Mouse (Mus musculus) limb, embryonic 13.5 days (tissue): Measurements from ENCODE around the gene Trap1a. TPM values are rescaled to one million over a fixed set of nuclear protein-coding genes. Genes with fewer than 3 reads are reported as not detected.

ENCODE experiments used
- ATAC-seq: fragments of 200-750 bp; cut with Nextera tagmentation; 2 replicates; pipeline ENCODE4 v1.8.0; 2017; ENCODE audit warnings: low read depth, moderate number of reproducible peaks, moderate TSS enrichment; ENCODE audit not compliant: low FRiP score
- H3K27ac ChIP-seq: fragments of 300-500 bp; sonication (generic); 2 replicates; pipeline ENCODE4 v1.5.1; 2015; ENCODE audit warnings: inconsistent platforms, mild to moderate bottlenecking, moderate library complexity
- H3K27me3 ChIP-seq: fragments of 300-500 bp; sonication (generic); 2 replicates; pipeline ENCODE4 v1.6.1; 2015; ENCODE audit warnings: mild to moderate bottlenecking, inconsistent platforms
- H3K36me3 ChIP-seq: fragments of 300-500 bp; sonication (generic); 2 replicates; pipeline ENCODE4 v1.6.1; 2015; ENCODE audit warnings: inconsistent platforms, mild to moderate bottlenecking, moderate library complexity
- H3K4me1 ChIP-seq: fragments of 300-500 bp; sonication (generic); 2 replicates; pipeline ENCODE4 v1.6.1; 2015; ENCODE audit warnings: inconsistent platforms
- H3K4me2 ChIP-seq: fragments of 300-500 bp; sonication (generic); replicated peaks from 2 replicates; pipeline ENCODE4 v1.6.1; 2015; ENCODE audit warnings: inconsistent platforms, mild to moderate bottlenecking, moderate library complexity
- H3K4me3 ChIP-seq: fragments of 300-500 bp; sonication (generic); 2 replicates; pipeline ENCODE4 v1.5.1; 2015; ENCODE audit warnings: moderate library complexity, mild to moderate bottlenecking, inconsistent platforms
- H3K9ac ChIP-seq: fragments of 300-500 bp; sonication (generic); 2 replicates; pipeline ENCODE4 v1.6.1; 2015; ENCODE audit warnings: mild to moderate bottlenecking, inconsistent platforms
- H3K9me3 ChIP-seq: fragments of 300-500 bp; sonication (generic); 2 replicates; pipeline ENCODE4 v1.6.1; 2016; ENCODE audit warnings: inconsistent platforms
- WGBS: fragments of 180-500 bp; shearing (Covaris S2); methylation state at CpG from one replicate; pipeline ENCODE4 v1.1.7; 2015; 5-methylcytosine and 5-hydroxymethylcytosine counted together
- polyA plus RNA-seq: library from polyadenylated mRNA; unstranded; fragments of >200 nt; fragmentation: Nextera tagmentation; extraction: Ambion mirVana; gene quantifications from 2 replicates; pipeline ENCODE4 v1.2.1, GENCODE M21; 2015

The Trap1a gene
- polyA plus RNA-seq, 1 experiment from 2014 or later, result not detected

DNA sequence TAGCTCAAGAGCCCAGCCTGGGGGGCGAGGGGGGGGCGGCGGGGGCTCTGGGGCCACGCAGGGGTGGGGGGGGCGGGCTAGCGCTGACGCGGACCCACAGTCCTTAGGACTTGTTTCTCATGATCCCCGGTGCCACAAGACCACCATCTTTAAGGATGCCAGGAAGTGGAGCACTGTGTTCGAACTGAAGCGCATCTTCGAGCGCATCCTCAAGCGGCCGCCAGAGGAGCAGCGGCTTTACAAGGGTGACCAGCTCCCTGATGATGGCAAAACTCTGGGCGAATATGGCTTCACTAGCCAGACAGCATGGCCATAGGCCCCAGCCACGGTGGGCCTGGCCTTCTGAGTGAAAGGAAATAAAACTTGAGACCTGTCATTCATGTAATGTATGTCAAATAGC, 24.9 kb downstream of the Trap1a start:
- no peak for ATAC-seq
- WGBS, result 65% methylated on average over 18 of the region's 18 CpGs
- Histone ChIP-seq H3K27me3 (peaks cover 31% of the 10 kb centered on the region; the same call in 1 of the 2 replicates), H3K36me3 (no peaks in the 10 kb centered on the region), H3K27ac (no peak overlapping the region), H3K9ac (no peak overlapping the region), H3K4me1 (no peaks in the 10 kb centered on the region), H3K4me3 (no peak overlapping the region), H3K9me3 (no peaks in the 10 kb centered on the region), H3K4me2 (no peak overlapping the region)

DNA sequence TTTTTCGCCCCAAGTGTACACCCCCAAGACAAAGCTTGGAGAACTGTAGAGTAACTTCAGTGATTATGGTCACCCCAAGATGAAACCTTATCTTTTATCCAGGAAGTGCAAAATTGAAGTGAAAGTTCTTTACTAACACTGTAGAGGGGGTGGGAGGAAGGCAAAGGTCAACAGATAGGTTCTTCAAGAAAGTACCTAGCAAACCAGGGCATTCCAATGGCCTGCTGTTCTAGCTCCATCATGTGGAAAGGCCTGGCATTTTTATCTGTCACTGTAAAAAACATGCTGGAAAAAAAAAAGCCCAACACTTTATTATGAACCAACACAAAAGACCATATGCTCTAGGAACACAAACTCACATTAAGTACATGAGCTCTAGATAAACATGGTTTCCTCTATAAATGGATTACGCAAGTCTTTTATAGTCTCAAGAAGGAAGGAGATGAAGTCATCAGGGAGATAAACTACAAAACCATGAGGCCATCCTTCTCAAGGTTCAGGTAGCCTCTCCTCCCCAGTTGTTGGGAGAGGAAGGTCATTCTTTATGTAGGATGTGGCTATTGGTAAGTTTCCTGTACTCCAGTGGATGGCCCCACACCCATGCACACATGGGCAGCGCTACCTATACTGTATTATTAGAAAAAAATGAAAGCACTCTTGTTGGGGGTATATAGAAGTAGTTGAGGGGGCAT, 33.5 kb downstream of the Trap1a start:
- 84% methylated on average over 3 of the region's 3 CpGs for WGBS
- H3K27me3 ChIP-seq, result peaks cover 4% of the 10 kb centered on the region; the same call in 1 of the 2 replicates
- ATAC-seq, result no peak
- H3K4me3 ChIP-seq, result no peak overlapping the region
- no peak overlapping the region for H3K27ac ChIP-seq
- no peak overlapping the region for H3K9ac ChIP-seq
- H3K4me2 ChIP-seq, result no peak overlapping the region
- no peaks in the 10 kb centered on the region for H3K36me3 ChIP-seq
- H3K9me3 ChIP-seq, result no peaks in the 10 kb centered on the region
- no peaks in the 10 kb centered on the region for H3K4me1 ChIP-seq

DNA sequence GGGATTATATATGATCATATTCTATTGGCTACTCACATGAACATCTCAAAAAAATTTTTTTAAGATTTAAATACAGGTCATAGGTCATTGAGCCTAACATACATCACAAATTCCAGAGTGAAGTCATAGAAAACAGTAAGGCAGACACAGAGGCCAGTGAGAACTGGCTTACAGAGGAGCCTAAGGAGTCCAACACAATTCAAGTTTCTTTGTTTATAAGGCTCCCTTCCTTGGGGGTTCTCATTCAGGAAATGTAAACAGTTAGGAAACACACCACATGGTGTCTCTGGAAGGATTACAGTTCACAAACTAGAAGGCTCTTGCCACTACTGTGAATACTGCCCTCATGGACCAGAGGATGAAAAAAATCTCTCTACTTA, 34.0 kb downstream of the Trap1a start:
- Histone ChIP-seq H3K4me3 (no peak overlapping the region), H3K9me3 (no peaks in the 10 kb centered on the region), H3K9ac (no peak overlapping the region), H3K27ac (no peak overlapping the region), H3K4me1 (no peaks in the 10 kb centered on the region), H3K36me3 (no peaks in the 10 kb centered on the region), H3K27me3 (peaks cover 5% of the 10 kb centered on the region; the same call in 1 of the 2 replicates), H3K4me2 (no peak overlapping the region)
- ATAC-seq, result no peak

DNA sequence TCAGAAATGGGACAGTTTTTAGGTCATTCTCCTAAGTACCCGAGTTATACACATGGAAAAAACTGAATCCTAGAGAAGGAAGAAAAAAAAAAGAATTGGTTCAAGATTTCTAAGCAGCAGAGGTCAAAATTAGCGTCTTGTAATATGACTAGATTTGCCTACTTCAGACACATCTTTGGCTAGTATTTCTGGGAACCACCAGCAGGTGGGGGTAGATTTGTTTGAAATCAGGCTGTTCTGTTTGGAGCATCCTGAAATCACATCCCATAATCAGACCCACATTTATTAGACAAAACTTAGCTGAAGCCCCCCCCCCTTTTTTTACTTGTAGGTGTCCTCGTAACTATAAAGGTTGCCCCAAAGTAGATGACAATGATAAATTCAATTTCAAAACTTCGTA, 35.6 kb downstream of the Trap1a start:
- H3K4me1 ChIP-seq, result no peaks in the 10 kb centered on the region
- H3K27me3 ChIP-seq, result peaks cover 5% of the 10 kb centered on the region; the same call in 1 of the 2 replicates
- no peak overlapping the region for H3K4me2 ChIP-seq
- no peak overlapping the region for H3K27ac ChIP-seq
- H3K4me3 ChIP-seq, result no peak overlapping the region
- WGBS, result 50% methylated on average over 4 of the region's 4 CpGs
- ATAC-seq, result no peak
- no peaks in the 10 kb centered on the region for H3K36me3 ChIP-seq
- no peak overlapping the region for H3K9ac ChIP-seq
- no peaks in the 10 kb centered on the region for H3K9me3 ChIP-seq

DNA sequence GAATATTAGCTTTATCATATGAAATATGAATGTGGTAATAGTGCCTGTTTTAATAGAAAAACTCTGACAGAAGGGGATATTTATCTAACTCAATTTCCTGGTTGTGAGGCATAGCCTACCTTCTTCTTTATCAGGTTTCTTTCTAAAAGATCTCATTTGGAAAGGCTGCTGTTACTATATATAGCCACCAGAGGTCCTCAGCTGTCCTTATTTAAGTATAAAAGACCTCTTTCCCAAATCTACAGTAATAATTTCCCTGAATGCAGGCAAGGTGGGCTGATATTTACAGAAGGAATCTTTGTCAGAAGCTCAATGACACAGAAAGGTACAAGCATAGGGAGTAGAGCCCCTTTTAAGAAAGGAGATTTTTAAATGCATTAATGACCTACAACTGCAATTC, 39.2 kb downstream of the Trap1a start:
- peaks cover 8% of the 10 kb centered on the region; the same call in 1 of the 2 replicates for H3K27me3 ChIP-seq
- no peaks in the 10 kb centered on the region for H3K4me1 ChIP-seq
- H3K9ac ChIP-seq, result no peak overlapping the region
- H3K4me3 ChIP-seq, result no peak overlapping the region
- no peak for ATAC-seq
- H3K36me3 ChIP-seq, result no peaks in the 10 kb centered on the region
- no peak overlapping the region for H3K4me2 ChIP-seq
- no peak overlapping the region for H3K27ac ChIP-seq
- no peaks in the 10 kb centered on the region for H3K9me3 ChIP-seq

Other genes starting within 250 kb of the Trap1a start
- gene Serpina7, start 248.4 kb upstream of the Trap1a start, polyA plus RNA-seq, result 0.13 TPM in 1 of 2 replicates, not detected in the other
- not detected in 2 replicates for gene 4930513O06Rik, start 247.4 kb upstream of the Trap1a start, polyA plus RNA-seq
- not detected in 2 replicates for gene 4933428M09Rik, start 154.5 kb upstream of the Trap1a start, polyA plus RNA-seq
- gene Mum1l1, start 123.6 kb upstream of the Trap1a start, polyA plus RNA-seq, result 44.2 and 46.4 TPM in 2 replicates
- 0.92 and 1.2 TPM in 2 replicates for gene D330045A20Rik, start 146.7 kb downstream of the Trap1a start, polyA plus RNA-seq
- 8.0 TPM in 2 replicates for gene Rnf128, start 229.6 kb downstream of the Trap1a start, polyA plus RNA-seq